Mouse (Mus musculus) cortical plate, adult 2 months (tissue): ENCODE measurements at regions not wholly inside any gene's neighbourhood (a gene's known extent, or its start where the extent isn't known, plus 50 kb on each side); places are given as distances from the start of the nearest gene placed in this dataset.

Experiments
- CTCF ChIP-seq: fragments of 200-500 bp; IDR thresholded peaks from 2 replicates; pipeline ENCODE4 v1.5.1; 2011; ENCODE audit warnings: mild to moderate bottlenecking, control low read depth, low read length; ENCODE audit not compliant: insufficient read depth; ENCODE audit errors: extremely low read depth
- POLR2A ChIP-seq: fragments of 200-500 bp; IDR thresholded peaks from 2 replicates; pipeline ENCODE4 v1.6.1; 2011; ENCODE audit warnings: mild to moderate bottlenecking, low read length, control low read depth; ENCODE audit not compliant: insufficient read depth; ENCODE audit errors: extremely low read depth

DNA sequence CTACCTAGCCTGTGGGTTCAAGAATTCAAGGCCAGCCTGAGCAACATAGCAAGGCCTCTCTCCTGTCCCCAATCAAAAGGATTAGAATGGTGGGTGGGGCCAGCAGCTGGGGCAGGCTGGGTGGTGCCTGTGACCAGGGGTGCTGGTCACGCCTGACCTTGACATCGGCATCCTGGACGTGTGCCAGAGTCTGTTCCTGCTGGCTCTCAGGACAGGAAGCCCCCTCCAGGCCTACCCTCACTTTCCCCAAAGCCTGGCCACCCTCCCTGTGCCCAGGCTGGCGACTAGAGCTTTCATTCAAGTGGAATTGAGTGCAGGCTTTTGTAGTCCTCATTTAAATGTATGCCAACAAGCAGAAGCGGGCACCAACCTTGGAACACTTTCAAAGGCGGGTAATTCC lies 73.7 kb upstream of the Nkd1 start:
- no peak for TF ChIP-seq POLR2A
- no peak for TF ChIP-seq CTCF
